Mouse (Mus musculus): ENCODE measurements at regions not wholly inside any gene's neighbourhood (a gene's known extent, or its start where the extent isn't known, plus 50 kb on each side); places are given as distances from the start of the nearest gene placed in this dataset.

DNA sequence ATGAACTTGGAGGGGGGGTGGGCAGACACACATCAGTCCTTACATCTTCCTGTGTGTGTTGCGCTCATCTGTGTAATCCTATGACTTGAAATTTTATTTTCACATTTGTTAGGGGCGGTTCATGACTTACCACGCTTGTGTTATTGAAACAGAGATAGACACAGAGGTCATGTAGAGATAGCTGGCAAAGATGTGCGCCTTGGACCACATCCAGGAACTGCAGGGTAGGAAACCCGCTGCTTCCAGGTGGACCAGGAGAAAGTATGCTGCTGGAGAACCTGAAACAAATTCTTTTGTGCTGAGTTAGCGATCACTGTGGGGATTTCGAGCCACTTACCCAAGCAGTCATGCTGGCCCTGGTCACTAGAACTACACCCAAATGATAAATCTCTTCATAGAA is 89.1 kb downstream of the Kcnj2 start:
- DNase-seq: peak in 1 of 2 experiments; percentile 2

DNA sequence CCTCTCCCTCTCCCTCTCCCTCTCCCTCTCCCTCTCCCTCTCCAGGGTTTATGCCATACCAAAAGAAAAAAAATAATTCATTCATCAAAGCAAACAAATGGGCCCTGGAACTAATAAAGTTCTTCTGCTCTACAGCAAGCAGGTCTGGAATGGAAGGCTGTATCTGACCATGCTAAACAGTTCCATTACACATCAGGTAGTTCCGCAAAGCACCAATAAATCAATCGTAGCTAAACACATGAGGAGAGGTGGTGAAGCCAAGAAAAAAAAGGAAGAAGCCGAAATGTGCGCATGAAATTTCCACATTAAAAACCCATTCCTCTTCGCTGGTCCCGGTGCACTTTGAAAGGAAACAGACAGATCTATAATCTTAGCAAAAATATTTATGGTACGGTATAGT is 89.8 kb downstream of the Kcnj2 start:
- DNase-seq: no peak

DNA sequence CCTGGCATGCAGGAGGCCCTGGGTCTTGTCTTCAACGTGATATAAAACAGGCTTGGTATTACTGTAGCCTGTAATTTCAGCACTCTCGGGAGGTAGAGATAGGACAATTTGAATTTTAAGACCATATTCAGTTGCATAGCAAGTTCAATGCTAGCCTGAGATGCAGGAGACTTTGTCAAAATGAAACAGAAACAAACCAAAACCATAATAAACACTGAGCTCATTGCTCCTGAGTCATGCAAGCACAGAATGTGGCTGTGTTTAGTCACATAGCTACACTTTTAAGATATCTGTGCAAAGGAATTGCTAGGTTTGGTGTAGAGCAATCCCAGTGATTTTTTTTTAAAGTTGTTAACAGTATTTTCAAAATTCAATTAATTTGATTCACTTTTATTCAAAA is 93.3 kb downstream of the Kcnj2 start:
- no peak for DNase-seq

DNA sequence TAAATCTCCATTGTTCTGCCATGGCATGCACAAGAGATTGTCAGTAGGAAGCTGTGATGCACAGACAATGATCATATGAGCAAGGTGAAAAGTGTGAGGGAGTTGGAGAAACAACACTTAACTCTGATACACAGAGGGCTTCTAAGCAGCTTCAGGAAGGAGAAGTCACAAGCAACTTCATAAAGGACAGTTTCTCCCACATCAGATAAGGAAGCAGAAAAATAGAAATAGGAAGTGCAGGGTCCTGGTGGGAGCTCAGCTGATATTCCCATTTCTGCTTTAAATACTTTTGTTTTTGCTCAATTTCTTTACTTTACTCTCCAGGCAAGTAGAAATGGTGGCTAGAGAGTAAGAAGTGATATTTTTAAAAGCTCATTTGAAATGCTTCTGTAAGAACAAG is 98.9 kb downstream of the Kcnj2 start:
- DNase-seq: no peak

DNA sequence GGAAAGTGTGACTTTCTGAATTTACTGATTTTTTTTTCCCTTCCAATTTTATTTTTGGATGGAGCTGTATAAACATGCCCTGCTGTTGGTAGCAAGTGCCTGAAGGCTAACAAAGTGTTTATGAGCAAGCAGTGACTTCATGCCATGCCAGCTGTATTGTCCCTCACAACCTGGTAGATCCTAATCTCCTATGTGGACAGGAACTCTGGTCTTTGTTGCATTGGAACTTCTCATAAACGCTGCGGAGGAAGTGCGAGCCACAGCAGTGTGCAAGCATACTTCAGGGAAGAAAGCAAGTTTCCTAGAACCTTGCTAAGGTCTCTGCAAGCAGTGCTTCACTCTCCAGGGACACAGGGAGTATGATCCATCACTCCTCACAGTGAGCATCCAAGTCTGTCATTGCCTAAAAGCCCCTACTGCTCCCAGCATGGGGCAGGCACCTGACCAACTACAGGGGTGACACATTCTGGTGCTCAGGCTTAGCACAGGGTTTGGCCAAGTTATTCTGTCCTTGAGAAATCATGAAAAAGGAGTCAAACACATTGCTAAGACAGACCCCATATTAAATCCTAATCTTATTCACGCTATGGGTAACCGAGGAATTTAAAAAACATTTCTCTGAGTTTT is 104.3 kb downstream of the Kcnj2 start:
- DNase-seq: no peak

DNA sequence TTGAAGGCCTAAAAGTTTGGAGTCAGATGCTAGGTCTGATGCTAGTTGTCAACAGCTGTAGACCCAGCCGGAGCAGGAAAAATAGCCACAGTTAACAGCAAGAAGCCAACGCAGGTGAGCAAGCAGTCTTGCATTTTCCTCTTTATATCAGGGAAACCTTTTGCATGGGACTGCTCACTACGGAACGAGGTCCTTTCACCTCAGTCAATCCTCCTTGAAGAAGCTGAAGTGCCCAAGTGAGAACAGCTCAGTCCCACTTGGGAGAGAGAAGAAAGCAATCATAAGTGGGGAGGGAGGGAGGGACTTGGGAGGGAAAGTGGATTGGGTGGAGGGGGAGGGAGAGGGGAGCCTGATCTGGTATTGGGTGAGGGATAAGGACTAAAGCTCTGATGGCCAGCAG is 107.6 kb downstream of the Kcnj2 start:
- no peak for DNase-seq

DNA sequence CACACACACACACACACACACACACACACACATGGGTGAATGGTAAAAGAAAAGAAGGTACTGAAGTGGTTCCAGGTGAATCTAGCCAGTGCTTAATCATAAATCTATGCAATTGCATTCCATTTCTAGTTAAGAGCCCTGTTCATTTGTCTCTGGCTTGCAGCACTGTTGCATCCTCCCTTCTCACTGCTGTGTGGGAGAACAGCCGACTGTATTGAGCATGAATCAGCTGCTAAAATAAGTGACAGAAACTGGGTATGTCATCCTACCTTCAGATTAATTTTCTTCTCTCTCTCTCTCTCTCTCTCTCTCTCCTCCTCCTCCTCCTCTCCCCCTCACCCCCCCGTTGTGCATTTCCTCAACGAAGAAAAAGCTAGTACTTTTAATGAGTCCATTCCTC is 109.6 kb downstream of the Kcnj2 start:
- DNase-seq: no peak

DNA sequence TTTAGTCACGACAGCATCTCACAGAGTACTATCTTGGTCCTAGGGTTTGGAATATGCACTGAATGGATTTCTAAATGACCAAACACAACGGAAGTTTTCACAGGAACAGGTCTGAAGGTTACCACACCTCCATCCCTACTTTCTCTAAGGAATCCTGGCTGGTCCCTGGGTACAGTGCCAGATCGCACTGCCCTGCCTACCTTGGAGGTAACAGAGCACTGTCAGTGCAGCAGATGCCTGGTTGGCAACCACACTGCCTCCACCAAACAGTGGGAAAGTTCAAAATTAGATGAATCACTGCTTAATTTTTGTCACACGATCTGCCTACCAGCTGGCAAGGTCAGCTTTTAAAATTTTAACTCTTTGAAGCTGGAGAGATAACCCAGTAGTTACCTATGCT is 111.6 kb downstream of the Kcnj2 start:
- DNase-seq: no peak

DNA sequence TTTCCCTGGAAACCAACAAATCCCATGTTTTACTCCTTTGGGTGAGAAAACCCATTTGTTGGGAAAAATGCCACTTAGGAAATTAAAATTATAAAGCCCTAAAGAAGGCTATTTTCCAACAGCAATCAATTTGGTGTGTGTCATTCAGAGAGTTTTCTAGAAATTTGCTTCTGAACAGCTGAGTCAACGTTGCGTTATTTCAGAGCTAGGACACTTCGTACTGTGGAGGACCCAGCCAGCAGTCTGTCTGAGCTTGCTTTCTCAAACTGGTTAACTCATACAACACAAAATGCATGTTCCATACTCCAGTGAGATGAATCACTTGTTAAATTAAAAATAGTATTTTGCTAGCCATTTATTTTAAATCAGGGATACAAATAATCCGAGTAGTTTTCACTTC is 131.5 kb downstream of the Kcnj2 start:
- no peak for DNase-seq

DNA sequence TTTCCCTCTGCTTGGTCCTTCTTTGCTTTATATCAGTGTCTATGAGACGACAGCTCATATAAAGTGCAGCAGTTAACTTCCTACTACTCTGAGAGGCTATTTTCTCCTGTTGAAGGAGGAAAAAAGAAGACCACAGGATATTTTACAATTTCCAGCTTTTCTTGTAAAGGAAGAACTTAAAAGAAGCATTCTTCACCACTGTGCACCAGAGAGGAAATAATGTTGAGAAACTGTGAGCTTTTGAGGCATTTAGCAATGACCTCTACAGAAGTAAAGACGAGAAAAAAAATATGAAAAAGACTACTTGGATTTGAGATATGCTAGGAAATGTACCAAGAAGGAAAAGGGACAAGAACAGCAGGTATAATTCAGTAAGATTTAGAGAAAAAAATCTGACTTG is 134.5 kb downstream of the Kcnj2 start:
- DNase-seq: no peak

DNA sequence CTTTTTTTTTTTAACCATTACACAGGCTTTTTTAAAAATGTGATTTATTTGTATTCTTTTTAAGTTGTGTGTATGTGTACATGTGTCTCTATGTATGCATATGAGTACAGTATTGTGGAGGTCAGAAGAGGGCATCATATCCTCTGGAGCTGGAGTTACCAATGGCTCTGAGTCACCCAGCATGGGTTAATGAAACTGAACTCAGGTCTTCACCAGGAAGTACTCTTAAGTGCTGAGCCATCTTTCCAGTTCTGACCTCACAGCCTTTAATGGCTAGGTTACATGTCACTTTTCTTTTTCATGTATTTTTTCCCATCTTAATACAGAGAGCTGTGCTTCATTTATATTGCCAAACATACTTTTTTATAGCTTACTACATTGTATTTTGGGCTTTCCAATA is 136.8 kb downstream of the Kcnj2 start:
- DNase-seq: no peak

DNA sequence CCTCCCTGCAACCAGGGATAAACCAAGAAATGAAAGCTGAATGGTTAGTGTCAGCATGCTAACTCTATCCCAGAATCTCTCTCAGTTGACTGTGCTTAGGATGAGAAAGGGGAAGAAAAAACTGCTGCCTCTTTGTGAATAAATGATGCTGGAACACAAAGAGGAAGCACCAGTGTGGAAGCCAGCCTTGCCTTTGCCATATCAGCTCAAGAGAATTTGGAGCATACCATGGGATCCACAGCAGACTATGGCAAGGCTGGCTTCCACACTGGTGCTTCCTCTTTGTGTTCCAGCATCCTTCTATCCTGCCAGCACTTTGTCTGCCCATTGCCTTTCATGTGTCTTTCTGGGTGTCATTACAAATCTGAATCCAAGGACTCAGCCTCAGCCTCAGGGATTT is 144.6 kb downstream of the Kcnj2 start:
- DNase-seq: no peak

DNA sequence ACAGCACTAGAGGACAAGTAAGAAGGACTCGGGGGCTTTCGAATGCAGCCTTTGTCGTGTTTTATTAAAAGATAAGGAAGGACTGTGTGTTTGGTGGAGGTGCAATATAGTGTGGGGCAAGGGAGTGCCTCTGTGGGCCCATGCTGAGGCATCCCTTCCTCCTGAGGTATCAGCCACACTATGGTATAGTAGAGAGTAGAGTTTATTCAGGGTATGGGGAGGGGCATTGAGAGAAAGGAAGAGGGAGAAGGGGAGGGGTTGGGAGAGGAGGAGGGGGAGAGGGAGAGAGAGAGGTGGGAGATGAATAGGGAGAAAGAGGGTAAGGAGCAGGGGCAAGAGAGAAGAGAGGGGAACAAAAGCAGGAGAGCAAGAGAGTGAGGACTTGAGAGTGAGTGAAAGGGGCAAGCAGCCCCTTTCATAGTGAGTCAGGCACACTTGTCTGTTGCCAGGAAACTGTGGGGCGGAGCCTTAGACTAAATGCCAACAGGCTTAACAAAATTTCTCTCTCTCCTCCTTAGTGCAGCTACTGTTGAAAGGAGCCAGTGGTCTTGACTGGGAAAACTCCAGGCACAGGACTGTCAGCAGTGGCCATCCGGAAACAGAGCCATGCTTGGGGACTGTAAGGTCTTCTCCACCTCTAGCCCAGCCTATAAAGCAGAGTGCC is 146.2 kb downstream of the Kcnj2 start:
- DNase-seq: no peak

DNA sequence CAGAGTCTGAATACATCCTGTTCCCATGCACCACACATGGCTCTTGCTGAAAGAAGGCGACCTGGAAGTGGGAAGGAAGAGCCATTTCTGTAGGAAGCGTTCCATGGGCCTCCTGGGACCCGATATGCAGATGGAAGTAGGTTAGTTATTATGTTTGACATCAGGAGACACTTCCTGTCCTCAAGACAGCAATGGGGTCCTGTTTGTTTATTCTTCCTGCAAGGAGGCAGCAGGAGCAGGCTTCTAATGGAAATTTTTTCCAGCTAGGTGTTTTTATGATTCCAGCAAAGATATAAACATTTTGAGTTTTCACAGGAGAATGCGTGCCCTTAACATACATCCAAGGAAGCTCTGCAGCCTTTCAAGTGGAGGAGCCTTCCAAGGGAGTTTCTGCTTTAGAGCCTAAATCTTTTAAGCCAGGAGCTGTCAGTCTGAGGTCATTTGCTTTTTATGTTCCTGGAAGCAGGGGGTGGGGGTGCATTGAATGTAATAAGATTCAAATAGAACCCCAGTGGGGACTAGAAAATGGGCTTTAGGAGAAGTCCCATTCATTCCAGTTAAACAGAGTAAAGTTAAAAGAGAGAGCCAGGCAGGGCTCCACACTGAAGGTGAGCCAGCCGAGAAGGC is 146.9 kb downstream of the Kcnj2 start:
- DNase-seq: no peak

DNA sequence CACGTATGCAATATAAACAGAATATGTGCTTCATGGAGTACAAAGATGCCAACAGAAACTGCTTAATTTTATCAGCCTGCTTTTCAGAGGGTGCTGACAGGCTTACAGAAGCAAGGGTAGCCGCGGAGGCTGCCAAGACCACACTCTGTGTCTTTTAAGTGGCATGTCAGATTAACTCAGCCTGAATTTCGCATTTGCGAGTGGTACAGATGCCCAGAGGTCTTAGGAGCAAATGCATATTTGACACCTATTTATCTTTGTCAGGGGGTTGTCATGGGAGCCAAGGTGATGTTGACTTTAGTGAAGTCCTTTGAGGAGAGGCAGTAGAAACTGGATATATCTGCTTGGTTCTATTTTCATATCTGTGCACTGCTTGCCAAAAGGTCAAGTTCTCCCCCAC is 149.0 kb downstream of the Kcnj2 start:
- no peak for DNase-seq

DNA sequence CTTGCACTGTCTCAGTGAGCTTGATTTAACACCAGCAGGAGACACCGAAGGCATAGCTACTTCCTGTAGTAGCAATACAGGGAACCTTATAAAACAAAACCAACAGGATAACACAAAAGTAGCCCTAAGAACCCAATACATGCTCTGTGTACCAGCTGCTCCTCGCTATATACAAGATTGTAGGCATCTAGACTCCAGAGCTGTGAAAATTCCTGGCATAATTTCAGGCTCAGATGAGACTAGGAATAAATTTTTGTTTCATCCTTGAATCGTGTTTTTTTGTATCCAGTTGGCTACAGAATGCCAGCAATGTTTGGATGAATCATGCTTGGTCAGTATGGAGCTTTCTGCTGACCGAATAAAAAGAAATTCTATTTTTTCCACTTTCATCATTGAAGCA is 157.9 kb downstream of the Kcnj2 start:
- DNase-seq: no peak

DNA sequence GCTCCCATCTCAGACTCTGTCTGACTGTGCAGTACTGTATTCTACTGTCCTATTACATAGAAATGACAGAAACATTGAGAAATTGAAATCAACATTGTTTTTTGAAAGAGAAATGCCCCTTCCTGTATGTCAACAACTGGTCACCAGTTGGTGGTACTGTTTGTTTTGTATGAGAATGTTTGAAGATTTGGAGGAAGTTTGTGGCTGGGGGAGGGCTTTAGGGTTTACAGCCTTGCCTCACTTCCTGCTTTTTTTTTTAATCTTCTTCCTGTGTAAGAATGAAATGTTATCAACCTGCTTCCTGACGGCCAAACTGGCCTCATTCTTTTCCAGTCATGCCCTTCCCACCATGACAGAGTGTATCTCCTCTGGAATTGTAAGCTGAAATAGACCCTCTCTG is 161.3 kb downstream of the Kcnj2 start:
- no peak for DNase-seq

DNA sequence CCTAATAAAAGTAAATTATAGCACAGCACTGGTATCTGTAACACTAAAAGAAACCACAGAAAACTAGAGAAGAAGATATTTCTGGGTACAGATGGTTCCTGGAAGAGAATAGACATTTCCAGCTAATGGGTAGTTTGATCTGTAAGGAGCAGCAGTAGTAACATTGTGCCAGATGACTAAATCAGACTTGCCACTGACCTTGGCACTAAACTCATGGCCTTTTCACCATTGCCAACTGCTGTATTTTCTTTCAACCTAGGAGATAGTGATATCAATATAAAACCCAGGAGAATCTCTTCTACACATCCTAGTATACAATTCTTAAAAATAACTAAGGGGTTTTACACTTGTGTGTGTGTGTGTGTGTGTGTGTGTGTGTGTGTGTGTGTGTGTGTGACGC is 170.8 kb downstream of the Kcnj2 start:
- DNase-seq: no peak

DNA sequence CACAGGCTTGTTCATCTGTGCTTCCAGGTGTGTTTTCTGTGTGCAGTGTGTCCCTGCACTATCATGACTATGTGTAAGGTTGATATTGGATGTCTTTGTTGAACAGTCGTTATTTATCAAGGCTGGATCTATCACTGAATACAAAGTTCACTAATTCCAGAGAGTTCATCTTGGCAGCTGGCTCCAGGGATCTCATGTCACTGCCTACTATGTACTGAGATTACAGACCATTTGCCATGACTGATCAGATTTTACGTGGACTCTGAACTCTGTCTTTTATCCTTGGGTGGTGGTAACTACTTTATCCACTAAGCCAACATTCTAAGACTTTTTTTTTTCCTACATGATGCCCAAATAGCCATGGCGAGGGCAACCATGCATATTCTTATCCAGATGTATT is 173.8 kb downstream of the Kcnj2 start:
- DNase-seq: no peak

DNA sequence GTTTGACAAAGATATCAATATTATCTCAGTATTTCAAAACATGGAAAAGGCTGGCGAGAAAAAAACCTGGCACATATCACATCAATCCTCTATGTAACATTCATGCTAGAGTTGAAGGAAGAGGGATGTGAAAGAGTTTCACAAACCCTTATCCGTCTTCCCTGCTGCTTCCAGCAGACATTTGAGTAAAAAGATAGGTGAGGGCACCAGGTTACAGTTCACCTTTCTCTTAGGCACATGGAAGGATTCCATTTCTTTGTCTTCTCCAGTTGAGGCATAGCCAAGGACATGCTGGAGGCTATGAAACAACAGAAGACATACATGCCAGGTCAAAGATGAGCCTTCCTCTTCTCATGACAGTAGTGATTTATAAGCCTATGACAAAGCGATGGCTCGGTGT is 186.3 kb downstream of the Kcnj2 start:
- no peak for DNase-seq

DNA sequence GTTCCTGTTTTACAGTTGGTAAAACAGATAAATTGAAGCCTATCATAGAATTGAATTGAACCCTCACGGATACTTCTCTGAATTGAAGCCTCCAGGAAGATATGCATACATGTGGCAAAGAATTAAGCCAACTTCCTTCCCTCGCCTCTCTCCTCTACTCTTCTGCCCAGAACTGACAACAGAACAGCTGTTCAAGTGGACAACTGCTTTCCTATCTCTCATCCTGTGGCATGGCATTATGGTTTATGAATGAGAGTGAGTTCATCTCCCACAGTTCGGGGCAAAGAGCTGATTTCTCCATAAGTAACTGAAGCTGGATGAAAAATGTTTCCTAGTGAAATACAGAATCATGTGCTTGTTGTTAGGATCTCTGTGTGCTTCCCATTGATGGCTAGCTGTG is 190.6 kb downstream of the Kcnj2 start:
- DNase-seq: no peak

DNA sequence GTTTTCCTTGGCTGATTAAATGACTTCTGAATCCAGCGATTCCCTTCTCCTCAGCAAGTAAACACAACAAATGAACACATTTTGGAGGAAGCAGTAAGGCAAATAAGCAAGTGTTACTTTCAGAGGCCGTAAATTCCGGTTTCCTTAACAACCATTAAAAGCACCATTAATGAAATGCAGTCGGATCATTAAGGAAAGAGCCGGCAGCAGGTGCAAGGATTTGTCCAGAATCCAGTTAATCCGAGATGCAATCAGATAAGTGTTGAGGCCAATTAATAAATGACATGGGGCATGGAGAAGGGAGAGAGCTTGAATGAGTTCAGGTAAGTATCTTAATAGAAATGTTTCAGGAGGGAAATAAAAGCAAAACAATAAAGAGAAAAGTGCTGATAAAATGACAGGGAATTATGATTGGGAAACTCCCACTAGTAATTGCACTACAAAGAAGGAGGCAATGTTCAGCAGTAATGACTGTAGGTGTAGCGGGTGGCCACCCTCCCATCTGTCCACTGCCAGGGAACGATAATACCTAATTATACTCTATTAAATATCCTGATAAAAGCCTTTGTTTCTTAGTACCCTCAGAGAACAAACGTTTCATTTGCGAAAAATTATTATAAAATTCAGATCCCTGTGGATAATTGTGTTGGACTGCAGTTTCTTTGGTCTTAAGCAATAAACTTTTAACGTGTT is 194.9 kb downstream of the Kcnj2 start:
- no peak for DNase-seq

DNA sequence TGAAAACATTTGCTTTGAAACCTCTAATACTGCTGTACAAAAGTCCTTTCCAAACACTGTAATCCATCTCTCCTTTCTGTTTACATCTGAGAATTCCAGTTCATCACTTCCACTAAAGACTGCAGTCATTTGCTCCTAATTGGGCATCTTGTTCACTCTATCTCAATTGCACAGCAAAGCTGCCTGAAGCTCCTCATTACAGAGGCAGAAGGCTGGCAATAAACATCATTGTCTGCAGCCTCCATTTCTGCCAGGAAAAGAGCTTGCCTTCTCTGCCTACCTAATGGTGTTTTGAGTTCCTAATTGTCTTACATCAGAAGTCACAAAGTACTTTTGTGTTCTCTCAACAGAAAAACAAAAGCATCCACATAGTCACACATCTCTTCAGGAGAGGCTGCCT is 207.7 kb downstream of the Kcnj2 start:
- DNase-seq: no peak

DNA sequence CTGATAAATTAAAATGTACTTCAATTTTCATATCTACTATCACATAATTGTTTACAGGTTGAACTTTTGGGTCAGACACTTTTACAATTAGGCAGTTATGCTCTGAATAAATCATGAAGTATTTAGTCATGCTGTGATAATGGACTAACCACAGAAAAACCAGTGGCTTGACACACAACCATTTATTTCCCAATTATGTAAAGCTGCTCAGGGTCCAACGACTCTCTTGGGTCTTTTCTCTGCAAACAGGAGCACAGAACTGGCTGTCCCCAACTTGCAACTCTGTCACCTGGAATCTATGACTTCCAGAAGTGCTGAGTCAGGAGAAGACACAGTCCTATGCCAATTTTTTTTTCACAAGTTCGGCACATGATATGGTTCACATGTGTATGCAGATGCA is 214.8 kb downstream of the Kcnj2 start:
- DNase-seq: no peak

Data from kidney, postnatal 36 days (tissue).